Mouse (Mus musculus): ENCODE data around the gene Olfr67. TPM values are rescaled to one million over a fixed set of nuclear protein-coding genes. Genes with fewer than 3 reads are reported as not detected.
"Not testable (repeated sequence)": the region's sequence is repeated elsewhere in the genome, so short reads cannot be mapped to it uniquely, and the experiment has no call there.

Gene Olfr67
- total and polyA plus RNA-seq, 2 experiments from 2014 or later: not detected

DNA sequence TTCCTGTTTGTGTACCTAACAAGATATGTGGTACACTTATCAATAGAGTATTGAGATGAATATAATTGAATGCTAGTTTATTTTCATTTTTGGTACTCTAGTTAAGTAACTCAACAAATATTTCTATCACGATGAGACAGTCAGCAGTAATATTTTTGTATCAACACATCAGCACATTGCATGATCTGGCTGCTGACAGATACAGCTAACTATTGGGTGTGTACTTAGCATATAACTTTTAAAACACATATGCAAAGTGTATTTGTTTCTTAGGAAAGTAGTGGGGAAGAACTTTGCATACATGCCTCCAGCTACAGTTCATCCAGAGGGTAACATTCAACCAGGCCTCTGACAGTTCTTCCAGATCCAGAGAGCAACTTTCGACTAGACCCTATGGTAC lies 33.0 kb upstream of the Olfr67 start:
- no peak overlapping the region for H3K27ac ChIP-seq (ENCODE audit: low read depth, low read length)
- no peak for ATAC-seq (ENCODE audit: low FRiP score)
- WGBS: 85% methylated on average over 2 of the region's 2 CpGs
- H3K36me3 ChIP-seq (ENCODE audit: insufficient read depth, low read length): no peaks in the 10 kb centered on the region
- no peaks in the 10 kb centered on the region for H3K27me3 ChIP-seq (ENCODE audit: insufficient read depth, low read length)
- no peak for TF ChIP-seq CTCF (IDR thresholded peaks at IDR 0.05)
- no peak for DNase-seq (ENCODE audit: low spot score)
- H3K4me1 ChIP-seq (ENCODE audit: insufficient read depth, low read length): no peaks in the 10 kb centered on the region
- no peak overlapping the region for H3K4me2 ChIP-seq (ENCODE audit: low read depth, low read length, poor library complexity, severe bottlenecking)
- no peak overlapping the region for H3K9ac ChIP-seq (replicated peaks; ENCODE audit: low read length, poor library complexity, severe bottlenecking)
- no peak overlapping the region for H3K4me3 ChIP-seq (ENCODE audit: low read depth, low read length)
- no peaks in the 10 kb centered on the region for H3K9me3 ChIP-seq (ENCODE audit: low read length)

- not testable (repeated sequence) for H3K4me3 ChIP-seq (ENCODE audit: low read depth, low read length); H3K36me3 ChIP-seq (ENCODE audit: insufficient read depth, low read length); ATAC-seq (ENCODE audit: low FRiP score); H3K4me2 ChIP-seq (ENCODE audit: low read depth, low read length, poor library complexity, severe bottlenecking); H3K9me3 ChIP-seq (ENCODE audit: low read length); H3K9ac ChIP-seq (replicated peaks; ENCODE audit: low read length, poor library complexity, severe bottlenecking); H3K27me3 ChIP-seq (ENCODE audit: insufficient read depth, low read length); H3K27ac ChIP-seq (ENCODE audit: low read depth, low read length); DNase-seq (ENCODE audit: low spot score); H3K4me1 ChIP-seq (ENCODE audit: insufficient read depth, low read length)
- 73% methylated on average over 1 of the region's 2 CpGs for WGBS
These were observed 23.5 kb upstream of the Olfr67 start for GRCm38 (mm10) chr7:103815085-103815484.

DNA sequence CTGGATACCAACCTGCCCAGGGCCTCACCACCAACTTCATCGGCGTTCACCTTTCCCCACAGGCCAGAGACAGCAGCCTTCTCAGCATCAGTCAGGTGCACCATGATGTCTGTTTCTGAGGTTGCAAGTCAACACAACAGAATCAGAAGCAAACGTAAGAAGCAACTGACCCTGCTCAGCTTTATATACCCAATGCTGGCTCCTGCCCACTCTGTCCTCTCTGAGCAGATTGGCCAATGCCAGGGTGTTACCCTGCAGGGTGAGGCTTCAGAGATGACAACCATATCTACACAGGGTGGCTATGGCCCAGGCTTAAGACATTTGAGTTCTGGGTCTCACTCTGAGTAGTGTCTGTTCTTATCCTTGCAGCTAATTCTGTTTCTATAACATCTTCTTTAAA lies 22.1 kb upstream of the Olfr67 start, which contains the start of gene Hbb-bt:
TSS of gene Hbb-bt (minus strand) at position 231 of the 400 bp plus-strand sequence.
- WGBS: 96% methylated on average over 2 of the region's 3 CpGs
- no peaks in the 10 kb centered on the region for H3K9me3 ChIP-seq (ENCODE audit: low read length)

GRCm38 (mm10) chr7:103813152-103813551 lies 21.5 kb upstream of the Olfr67 start:
- not testable (repeated sequence) for H3K36me3 ChIP-seq (ENCODE audit: insufficient read depth, low read length); ATAC-seq (ENCODE audit: low FRiP score); H3K4me2 ChIP-seq (ENCODE audit: low read depth, low read length, poor library complexity, severe bottlenecking); H3K27ac ChIP-seq (ENCODE audit: low read depth, low read length); DNase-seq (ENCODE audit: low spot score); H3K9me3 ChIP-seq (ENCODE audit: low read length); H3K27me3 ChIP-seq (ENCODE audit: insufficient read depth, low read length); H3K4me1 ChIP-seq (ENCODE audit: insufficient read depth, low read length); H3K4me3 ChIP-seq (ENCODE audit: low read depth, low read length); H3K9ac ChIP-seq (replicated peaks; ENCODE audit: low read length, poor library complexity, severe bottlenecking)
- no CpG with 5 or more reads among the region's 3 CpGs for WGBS

More for the DNA sequence above, 22.1 kb upstream of the Olfr67 start, which contains the start of gene Hbb-bt:
- Histone ChIP-seq H3K4me2 (ENCODE audit: low read depth, low read length, poor library complexity, severe bottlenecking) (no peak within 1 kb of the TSS), H3K36me3 (ENCODE audit: insufficient read depth, low read length) (no peaks in the 10 kb centered on the region), H3K27ac (ENCODE audit: low read depth, low read length) (no peak within 1 kb of the TSS), H3K27me3 (ENCODE audit: insufficient read depth, low read length) (no peaks in the 10 kb centered on the region), H3K4me1 (ENCODE audit: insufficient read depth, low read length) (no peaks in the 10 kb centered on the region), H3K9ac (replicated peaks; ENCODE audit: low read length, poor library complexity, severe bottlenecking) (no peak within 1 kb of the TSS), H3K4me3 (ENCODE audit: low read depth, low read length) (no peak within 1 kb of the TSS)
- TF ChIP-seq CTCF (IDR thresholded peaks at IDR 0.05): no peak
- DNase-seq (ENCODE audit: low spot score) (no peak), ATAC-seq (ENCODE audit: low FRiP score) (no peak)

DNA sequence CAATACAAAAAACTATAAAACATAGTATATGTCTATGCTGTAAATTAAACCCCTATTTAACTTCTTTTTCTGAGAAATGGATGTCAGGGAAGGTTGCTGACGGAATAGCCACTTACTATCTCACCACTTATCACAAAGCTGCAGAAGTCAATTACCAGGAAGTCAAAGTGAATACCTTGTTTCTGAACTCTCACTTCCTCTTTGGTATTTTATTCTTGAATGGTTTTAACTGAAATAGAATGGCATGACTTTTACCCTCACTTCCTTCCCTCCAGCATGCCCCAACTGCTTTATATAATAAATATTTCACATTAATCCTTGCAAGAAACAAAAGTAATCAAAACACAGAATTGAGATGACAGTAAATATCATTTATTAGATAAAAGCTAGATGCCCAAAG lies 20.6 kb upstream of the Olfr67 start:
- Histone ChIP-seq H3K9me3 (ENCODE audit: low read length) (no peaks in the 10 kb centered on the region), H3K27me3 (ENCODE audit: insufficient read depth, low read length) (no peaks in the 10 kb centered on the region), H3K4me1 (ENCODE audit: insufficient read depth, low read length) (no peaks in the 10 kb centered on the region), H3K4me2 (ENCODE audit: low read depth, low read length, poor library complexity, severe bottlenecking) (no peak overlapping the region), H3K9ac (replicated peaks; ENCODE audit: low read length, poor library complexity, severe bottlenecking) (no peak overlapping the region), H3K4me3 (ENCODE audit: low read depth, low read length) (no peak overlapping the region), H3K36me3 (ENCODE audit: insufficient read depth, low read length) (no peaks in the 10 kb centered on the region), H3K27ac (ENCODE audit: low read depth, low read length) (no peak overlapping the region)
- ATAC-seq (ENCODE audit: low FRiP score): no peak
- no peak for TF ChIP-seq CTCF (IDR thresholded peaks at IDR 0.05)
- no peak for DNase-seq (ENCODE audit: low spot score)
- WGBS: 52% methylated on average over 1 of the region's 1 CpGs

GRCm38 (mm10) chr7:103811223-103811845 lies 19.7 kb upstream of the Olfr67 start:
- Histone ChIP-seq H3K27me3 (ENCODE audit: insufficient read depth, low read length) (no peaks in the 10 kb centered on the region), H3K36me3 (ENCODE audit: insufficient read depth, low read length) (no peaks in the 10 kb centered on the region), H3K9me3 (ENCODE audit: low read length) (no peaks in the 10 kb centered on the region), H3K27ac (ENCODE audit: low read depth, low read length) (no peak overlapping the region), H3K4me1 (ENCODE audit: insufficient read depth, low read length) (no peaks in the 10 kb centered on the region), H3K4me3 (ENCODE audit: low read depth, low read length) (no peak overlapping the region), H3K4me2 (ENCODE audit: low read depth, low read length, poor library complexity, severe bottlenecking) (no peak overlapping the region), H3K9ac (replicated peaks; ENCODE audit: low read length, poor library complexity, severe bottlenecking) (no peak overlapping the region)
- DNase-seq (ENCODE audit: low spot score) (no peak), ATAC-seq (ENCODE audit: low FRiP score) (no peak)
- WGBS: 81% methylated on average over 1 of the region's 1 CpGs
- TF ChIP-seq CTCF (IDR thresholded peaks at IDR 0.05): no peak

Measured in midbrain, postnatal 0 days (tissue).